In the genomic region with DNA sequence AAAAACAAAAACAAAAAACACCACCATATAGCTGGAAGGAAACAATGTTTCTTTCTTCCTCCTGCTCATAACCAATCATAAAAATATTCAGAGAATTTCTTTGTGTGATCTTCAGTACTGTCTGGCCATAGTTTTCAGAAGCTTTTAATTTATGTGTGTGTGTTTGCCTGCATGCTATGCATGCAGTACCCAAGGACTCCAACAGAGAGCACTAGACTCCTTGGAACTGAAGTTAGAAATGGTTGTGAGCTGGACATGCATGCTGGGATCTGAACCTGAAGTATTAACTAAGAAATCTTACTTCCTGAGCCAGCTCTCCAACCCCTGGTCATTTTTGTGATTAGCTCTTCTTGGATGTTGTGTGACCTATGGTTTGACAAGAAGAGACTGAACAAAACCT, we compare ENCODE assay signal across 21 mouse cellular contexts.
A peak's percentile ranks its signal among the peaks of the same experiment; 100 is the strongest.
DNase-seq lines count a peak whose midpoint lies in the region; ATAC-seq and TF ChIP-seq lines count a peak whose summit lies in the region.
"Had no signal": no experiment of that assay in that cellular context is flagged by ENCODE, and none has a peak within 500 bp of the region (broad histone marks: within the 10 kb centered on the region; RNA-seq: fewer than 3 reads in every experiment).

No protein-coding gene starts in this region.

- no peak overlapping the region for H3K27ac ChIP-seq in heart, adult 2 months
- no peak overlapping the region for H3K27ac ChIP-seq in lung, postnatal 0 days (ENCODE audit: low read length)
- H3K27ac ChIP-seq: embryonic facial prominence, embryonic 15.5 days; forebrain, embryonic 10.5 days; heart, embryonic 10.5 days; hindbrain, embryonic 15.5 days; lung, embryonic 15.5 days; neural tube, embryonic 13.5 days had no signal

- intact Hi-C loops in heart, adult 2 months (cut with DNase I) = no loop called here
- intact Hi-C loops in heart, postnatal 25 days (cut with DNase I) = no loop called here

- H3K27me3 ChIP-seq in heart, adult 2 months (ENCODE audit: control insufficient read depth, insufficient read depth, low read length) = no peaks in the 10 kb centered on the region
- no peaks in the 10 kb centered on the region for H3K27me3 ChIP-seq in lung, postnatal 0 days (replicated peaks; ENCODE audit: insufficient read depth, low read length)
- no peaks in the 10 kb centered on the region for H3K27me3 ChIP-seq in E14TG2a.4 (ENCODE audit: insufficient read depth, low read length)
- H3K27me3 ChIP-seq: embryonic facial prominence, embryonic 15.5 days; hindbrain, embryonic 15.5 days; lung, embryonic 15.5 days; neural tube, embryonic 13.5 days had no signal

- no peak overlapping the region for H3K4me3 ChIP-seq in heart, adult 2 months
- H3K4me3 ChIP-seq in lung, postnatal 0 days (ENCODE audit: low read depth, low read length) = no peak overlapping the region
- no peak overlapping the region for H3K4me3 ChIP-seq in E14TG2a.4 (replicated peaks; ENCODE audit: low read length)
- H3K4me3 ChIP-seq: embryonic facial prominence, embryonic 15.5 days; forebrain, embryonic 10.5 days; heart, embryonic 10.5 days; hindbrain, embryonic 15.5 days; lung, embryonic 15.5 days; neural tube, embryonic 13.5 days had no signal

- H3K4me1 ChIP-seq in heart, adult 2 months (ENCODE audit: control insufficient read depth, insufficient read depth, low read length) = no peaks in the 10 kb centered on the region
- no peaks in the 10 kb centered on the region for H3K4me1 ChIP-seq in lung, postnatal 0 days (ENCODE audit: insufficient read depth, low read depth, low read length)
- peaks cover 45% of the 10 kb centered on the region for H3K4me1 ChIP-seq in E14TG2a.4 (replicated peaks; ENCODE audit: low read depth, low read length)
- H3K4me1 ChIP-seq: embryonic facial prominence, embryonic 15.5 days; heart, embryonic 10.5 days; lung, embryonic 15.5 days had no signal

- no peak for TF ChIP-seq EP300 in heart, adult 2 months (IDR thresholded peaks at IDR 0.05; ENCODE audit: insufficient read depth, low read depth, low read length)
- no peak for TF ChIP-seq EP300 in lung, postnatal 0 days (IDR thresholded peaks at IDR 0.05)

- peak; percentile 17 for TF ChIP-seq CTCF in heart, adult 2 months (IDR thresholded peaks at IDR 0.05)
- TF ChIP-seq CTCF in lung, postnatal 0 days (IDR thresholded peaks at IDR 0.05) = peak; percentile 22
- peak; percentile 81 for TF ChIP-seq CTCF in E14TG2a.4 (conservative IDR thresholded peaks at IDR 0.05; ENCODE audit: low read length)
- TF ChIP-seq CTCF in brain, embryonic 14.5 days (IDR thresholded peaks at IDR 0.05; ENCODE audit: borderline replicate concordance, extremely low read depth, insufficient read depth, insufficient read length) = peak; percentile 32; the same call in 1 of the 2 replicates

- ATAC-seq in lung, postnatal 0 days = no peak
- ATAC-seq: activated CD4-positive, CD25-positive, alpha-beta regulatory T cell, adult 4 months had no signal

- DNase-seq in heart, adult 2 months = no peak
- DNase-seq in heart, postnatal 25 days (ENCODE audit: low spot score) = no peak
- DNase-seq in lung, postnatal 0 days (ENCODE audit: low spot score) = no peak
- no peak for DNase-seq in lung, postnatal 10 days
- DNase-seq in brain, embryonic 14.5 days (ENCODE audit: low read depth) = no peak
- DNase-seq in adrenal gland, adult 18-20 months (ENCODE audit: low spot score in 2 of 2) = no peak
- DNase-seq: adrenal gland, postnatal 36 days; cerebellum, adult 9-10 months; gastrocnemius, postnatal 25 days; heart, postnatal 10 days; kidney, adult 2 months; kidney, postnatal 25 days; liver had no signal

- TF ChIP-seq POLR2A in heart, adult 2 months (IDR thresholded peaks at IDR 0.05; ENCODE audit: insufficient read depth, low read depth, low read length) = no peak
- TF ChIP-seq POLR2A in brain, embryonic 14.5 days (IDR thresholded peaks at IDR 0.05; ENCODE audit: borderline replicate concordance, extremely low read depth, insufficient read depth, insufficient read length, poor library complexity, severe bottlenecking) = no peak

- no peak overlapping the region for H3K9ac ChIP-seq in heart, adult 2 months (ENCODE audit: low read depth, low read length)
- no peak overlapping the region for H3K9ac ChIP-seq in lung, postnatal 0 days (replicated peaks; ENCODE audit: low read depth)
- H3K9ac ChIP-seq: embryonic facial prominence, embryonic 15.5 days; hindbrain, embryonic 15.5 days; lung, embryonic 15.5 days; neural tube, embryonic 13.5 days had no signal

- H3K9me3 ChIP-seq in lung, postnatal 0 days (ENCODE audit: low read length) = no peaks in the 10 kb centered on the region
- 0 out of 2 replicates have a peak, but pooled peaks cover under 1% of the 10 kb centered on the region for H3K9me3 ChIP-seq in E14TG2a.4 (ENCODE audit: low read length)
- H3K9me3 ChIP-seq: embryonic facial prominence, embryonic 15.5 days; forebrain, embryonic 10.5 days; heart, embryonic 10.5 days; hindbrain, embryonic 15.5 days; lung, embryonic 15.5 days; neural tube, embryonic 13.5 days had no signal

- H3K79me2 ChIP-seq in heart, adult 2 months (replicated peaks; ENCODE audit: control insufficient read depth, insufficient read depth, low read length) = no peaks in the 10 kb centered on the region

- no peaks in the 10 kb centered on the region for H3K36me3 ChIP-seq in heart, adult 2 months (ENCODE audit: control insufficient read depth, insufficient read depth, low read length)
- H3K36me3 ChIP-seq in lung, postnatal 0 days (ENCODE audit: insufficient read depth, low read length) = no peaks in the 10 kb centered on the region
- no peaks in the 10 kb centered on the region for H3K36me3 ChIP-seq in E14TG2a.4 (ENCODE audit: insufficient read depth, low read length)
- H3K36me3 ChIP-seq: embryonic facial prominence, embryonic 15.5 days; forebrain, embryonic 10.5 days; heart, embryonic 10.5 days; hindbrain, embryonic 15.5 days; lung, embryonic 15.5 days; neural tube, embryonic 13.5 days had no signal

- H3K4me2 ChIP-seq in lung, postnatal 0 days (replicated peaks; ENCODE audit: low read depth, low read length) = no peak overlapping the region
- H3K4me2 ChIP-seq: embryonic facial prominence, embryonic 15.5 days; hindbrain, embryonic 15.5 days; lung, embryonic 15.5 days; neural tube, embryonic 13.5 days had no signal

Comparison
In these comparisons a context has a peak if more than half of its experiments do, and no peak if none do; other contexts are left out.
1. CTCF ChIP-seq: peak in every context shown above with its lines; median percentile 81 in E14TG2a.4; 32 in brain, embryonic 14.5 days; 22 in lung, postnatal 0 days; 17 in heart, adult 2 months.